Mouse (Mus musculus) limb, embryonic 12.5 days (tissue): ENCODE measurements around the gene Prpsap1. TPM values are rescaled to one million over a fixed set of nuclear protein-coding genes. Genes with fewer than 3 reads are reported as not detected.
"Not testable (repeated sequence)": the region's sequence is repeated elsewhere in the genome, so short reads cannot be mapped to it uniquely, and the experiment has no call there.

Experiments
- ATAC-seq: fragments of 200-750 bp; cut with Nextera tagmentation; 2 replicates; pipeline ENCODE4 v1.8.0; 2017; ENCODE audit warnings: low read depth, moderate TSS enrichment; ENCODE audit not compliant: insufficient number of reproducible peaks, insufficient read depth, low FRiP score, low TSS enrichment
- H3K27ac ChIP-seq: fragments of 300-500 bp; sonication (generic); 2 replicates; pipeline ENCODE4 v1.5.1; 2016; ENCODE audit warnings: mild to moderate bottlenecking, moderate library complexity
- H3K27me3 ChIP-seq: fragments of 300-500 bp; sonication (generic); 2 replicates; pipeline ENCODE4 v1.6.1; 2016; ENCODE audit warnings: mild to moderate bottlenecking, moderate library complexity
- H3K36me3 ChIP-seq: fragments of 300-500 bp; sonication (generic); 2 replicates; pipeline ENCODE4 v1.6.1; 2016; ENCODE audit warnings: mild to moderate bottlenecking, moderate library complexity
- H3K4me1 ChIP-seq: fragments of 300-500 bp; sonication (generic); replicated peaks from 2 replicates; pipeline ENCODE4 v1.6.1; 2016
- H3K4me2 ChIP-seq: fragments of 300-500 bp; sonication (generic); 2 replicates; pipeline ENCODE4 v1.6.1; 2016; ENCODE audit warnings: mild to moderate bottlenecking, moderate library complexity
- H3K4me3 ChIP-seq: fragments of 300-500 bp; sonication (generic); replicated peaks from 2 replicates; pipeline ENCODE4 v1.5.1; 2016; ENCODE audit warnings: mild to moderate bottlenecking
- H3K9ac ChIP-seq: fragments of 300-500 bp; sonication (generic); replicated peaks from 2 replicates; pipeline ENCODE4 v1.6.1; 2016; ENCODE audit warnings: mild to moderate bottlenecking, moderate library complexity
- H3K9me3 ChIP-seq: fragments of 300-500 bp; sonication (generic); 2 replicates; pipeline ENCODE4 v1.6.1; 2016; ENCODE audit warnings: mild to moderate bottlenecking, moderate library complexity
- WGBS: fragments of 180-500 bp; shearing (Covaris S2); methylation state at CpG from one replicate; pipeline ENCODE4 v1.1.7; 2016; 5-methylcytosine and 5-hydroxymethylcytosine counted together
- polyA plus RNA-seq: library from polyadenylated mRNA; unstranded; fragments of >200 nt; fragmentation: Nextera tagmentation; extraction: Ambion mirVana; gene quantifications from 2 replicates; pipeline ENCODE4 v1.2.1, GENCODE M21; 2016

Gene Prpsap1
- polyA plus RNA-seq, 1 experiment from 2014 or later = 199 TPM

GRCm38 (mm10) chr11:116426328-116426727 is 67.7 kb downstream of the Prpsap1 start:
- H3K27me3 ChIP-seq, H3K27ac ChIP-seq, H3K9me3 ChIP-seq, H3K4me2 ChIP-seq, H3K9ac ChIP-seq, H3K4me1 ChIP-seq, ATAC-seq, H3K4me3 ChIP-seq, H3K36me3 ChIP-seq: not testable (repeated sequence)
- WGBS = 89% methylated on average over 11 of the region's 11 CpGs

GRCm38 (mm10) chr11:116424621-116425407 is 69.2 kb downstream of the Prpsap1 start:
- 64% methylated on average over 8 of the region's 8 CpGs for WGBS
- H3K4me3 ChIP-seq = no peak overlapping the region
- no peak for ATAC-seq

DNA sequence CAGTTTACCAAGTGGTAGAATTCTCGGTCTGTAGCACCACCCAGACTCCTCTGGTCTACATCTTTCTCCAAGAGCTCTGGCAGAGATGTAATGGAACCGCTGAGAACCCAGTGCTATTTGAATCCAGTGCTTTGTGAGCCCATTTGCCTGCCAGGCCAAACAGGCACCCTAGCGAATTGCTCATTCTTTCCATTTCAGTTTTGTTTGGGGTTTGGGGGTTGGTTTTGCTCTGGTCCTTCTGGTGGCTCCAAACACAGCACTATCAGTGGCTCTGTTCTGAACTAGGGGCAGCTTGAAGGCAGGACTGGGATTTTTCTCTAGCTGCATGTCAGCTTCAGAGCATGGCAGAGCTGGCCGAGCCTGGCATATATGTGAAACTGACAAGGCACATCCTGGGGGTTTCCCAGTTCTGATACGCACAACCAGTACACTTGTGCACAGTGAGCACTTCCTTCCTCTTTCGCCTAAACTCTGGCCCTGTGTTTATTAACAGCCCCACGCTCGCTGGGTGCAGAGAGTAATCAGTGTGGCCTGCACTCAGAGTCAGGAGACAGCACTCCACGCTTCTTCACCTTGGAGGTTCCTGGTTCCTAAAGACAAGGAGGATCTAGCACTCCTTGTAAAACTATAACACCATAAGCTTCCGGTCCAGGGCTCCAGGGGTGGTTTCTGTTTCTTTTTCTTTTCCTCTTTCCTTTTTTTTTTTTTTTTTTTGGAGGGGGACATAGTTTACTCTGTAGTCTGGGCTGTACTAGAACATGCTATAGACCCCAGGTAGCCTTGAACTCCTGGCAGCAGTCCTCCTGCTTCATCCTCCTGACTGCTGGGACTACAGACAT is 70.0 kb downstream of the Prpsap1 start:
- no peak for ATAC-seq
- no peak overlapping the region for H3K9ac ChIP-seq
- H3K36me3 ChIP-seq = no peaks in the 10 kb centered on the region
- H3K4me3 ChIP-seq = no peak overlapping the region
- H3K4me1 ChIP-seq = no peaks in the 10 kb centered on the region
- no peak overlapping the region for H3K4me2 ChIP-seq
- H3K9me3 ChIP-seq = no peaks in the 10 kb centered on the region
- H3K27me3 ChIP-seq = no peaks in the 10 kb centered on the region
- WGBS = 82% methylated on average over 10 of the region's 10 CpGs
- H3K27ac ChIP-seq = no peak overlapping the region

More at GRCm38 (mm10) chr11:116424621-116425407, 69.2 kb downstream of the Prpsap1 start:
- Histone ChIP-seq H3K4me2 (no peak overlapping the region), H3K27ac (no peak overlapping the region), H3K4me1 (no peaks in the 10 kb centered on the region), H3K36me3 (no peaks in the 10 kb centered on the region), H3K9ac (no peak overlapping the region), H3K27me3 (no peaks in the 10 kb centered on the region), H3K9me3 (no peaks in the 10 kb centered on the region)

GRCm38 (mm10) chr11:116423214-116423613 is 70.8 kb downstream of the Prpsap1 start:
- Histone ChIP-seq H3K27ac (no peak overlapping the region), H3K4me1 (peaks cover 8% of the 10 kb centered on the region), H3K4me3 (no peak overlapping the region), H3K4me2 (no peak overlapping the region), H3K27me3 (no peaks in the 10 kb centered on the region), H3K9ac (no peak overlapping the region), H3K9me3 (no peaks in the 10 kb centered on the region), H3K36me3 (no peaks in the 10 kb centered on the region)
- 84% methylated on average over 6 of the region's 6 CpGs for WGBS
- no peak for ATAC-seq

GRCm38 (mm10) chr11:116422562-116422961 is 71.4 kb downstream of the Prpsap1 start:
- H3K9ac ChIP-seq = no peak overlapping the region
- ATAC-seq = no peak
- 91% methylated on average over 2 of the region's 2 CpGs for WGBS
- H3K4me1 ChIP-seq = peaks cover 14% of the 10 kb centered on the region
- no peak overlapping the region for H3K27ac ChIP-seq
- no peaks in the 10 kb centered on the region for H3K27me3 ChIP-seq
- no peak overlapping the region for H3K4me2 ChIP-seq
- H3K36me3 ChIP-seq = no peaks in the 10 kb centered on the region
- H3K9me3 ChIP-seq = no peaks in the 10 kb centered on the region
- H3K4me3 ChIP-seq = no peak overlapping the region

DNA sequence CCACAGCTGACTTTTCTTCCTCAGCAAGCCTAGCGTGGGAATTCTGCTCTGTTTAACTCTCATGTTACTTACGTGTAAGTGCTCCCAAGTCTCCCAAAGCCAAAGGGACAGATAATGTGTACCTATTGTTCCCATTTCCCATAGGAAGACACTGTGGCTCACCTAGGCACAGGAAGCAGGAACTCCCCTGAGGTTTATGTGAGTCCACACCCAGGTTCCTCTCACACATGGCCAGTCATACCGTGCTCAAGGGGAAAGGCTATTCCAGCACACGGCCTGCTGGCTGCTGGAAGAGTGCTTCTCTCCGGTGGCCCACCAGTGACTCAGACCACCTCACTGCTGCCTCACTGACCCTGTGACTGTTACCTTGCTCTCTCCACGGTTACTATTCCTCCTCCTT is 72.9 kb downstream of the Prpsap1 start:
- Histone ChIP-seq H3K9me3 (no peaks in the 10 kb centered on the region), H3K9ac (no peak overlapping the region), H3K4me2 (no peak overlapping the region), H3K4me1 (peaks cover 21% of the 10 kb centered on the region), H3K4me3 (no peak overlapping the region), H3K27me3 (no peaks in the 10 kb centered on the region), H3K27ac (no peak overlapping the region), H3K36me3 (no peaks in the 10 kb centered on the region)
- no peak for ATAC-seq
- WGBS = 71% methylated on average over 6 of the region's 6 CpGs

Other genes with a start within 250 kb of the Prpsap1 start
- gene Srp68, start 220.0 kb downstream of the Prpsap1 start, polyA plus RNA-seq = 110 and 112 TPM in 2 replicates
- gene Galr2, start 213.3 kb downstream of the Prpsap1 start, polyA plus RNA-seq = 0.20 TPM in 1 of 2 replicates, not detected in the other
- 77.6 and 82.8 TPM in 2 replicates for gene Exoc7, start 187.0 kb downstream of the Prpsap1 start, polyA plus RNA-seq
- gene Foxj1, start 158.8 kb downstream of the Prpsap1 start, polyA plus RNA-seq = 0.18 TPM in 2 replicates
- gene Rnf157, start 81.2 kb downstream of the Prpsap1 start, polyA plus RNA-seq = 25.2 and 26.7 TPM in 2 replicates
- 36.6 and 48.4 TPM in 2 replicates for gene Ubald2, start 60.1 kb downstream of the Prpsap1 start, polyA plus RNA-seq
- 0.35 TPM in 2 replicates for gene Qrich2, start 28.0 kb downstream of the Prpsap1 start, polyA plus RNA-seq
- 1.4 and 1.8 TPM in 2 replicates for gene Sphk1, start 36.7 kb upstream of the Prpsap1 start, polyA plus RNA-seq
- gene Ube2o, start 87.2 kb upstream of the Prpsap1 start, polyA plus RNA-seq = 14.8 and 21.7 TPM in 2 replicates
- gene Aanat, start 92.2 kb upstream of the Prpsap1 start, polyA plus RNA-seq = not detected in 2 replicates
- gene Rhbdf2, start 132.8 kb upstream of the Prpsap1 start, polyA plus RNA-seq = 4.1 and 5.1 TPM in 2 replicates
- 0.45 and 0.63 TPM in 2 replicates for gene Prcd, start 159.3 kb upstream of the Prpsap1 start, polyA plus RNA-seq
- 3.1 and 3.6 TPM in 2 replicates for gene Cygb, start 160.1 kb upstream of the Prpsap1 start, polyA plus RNA-seq